Mouse (Mus musculus) layer of hippocampus, adult 11-12 months (tissue): ENCODE data around the gene Cyb5rl.
A peak's percentile ranks its signal among the peaks of the same experiment; 100 is the strongest.

Experiments used
- DNase-seq: peaks from one replicate; pipeline ENCODE4 v3.0.0; 2022; ENCODE audit warnings: low spot score

Cyb5rl gene

GRCm38 (mm10) chr4:107066252-107067124 lies at the start of gene Cyb5rl, which contains the start of gene Mrpl37:
Gene Cyb5rl (plus strand): TSS chr4:107066988.
Gene Mrpl37 (minus strand): TSS chr4:107066868.
- peak; percentile 96 for DNase-seq

DNA sequence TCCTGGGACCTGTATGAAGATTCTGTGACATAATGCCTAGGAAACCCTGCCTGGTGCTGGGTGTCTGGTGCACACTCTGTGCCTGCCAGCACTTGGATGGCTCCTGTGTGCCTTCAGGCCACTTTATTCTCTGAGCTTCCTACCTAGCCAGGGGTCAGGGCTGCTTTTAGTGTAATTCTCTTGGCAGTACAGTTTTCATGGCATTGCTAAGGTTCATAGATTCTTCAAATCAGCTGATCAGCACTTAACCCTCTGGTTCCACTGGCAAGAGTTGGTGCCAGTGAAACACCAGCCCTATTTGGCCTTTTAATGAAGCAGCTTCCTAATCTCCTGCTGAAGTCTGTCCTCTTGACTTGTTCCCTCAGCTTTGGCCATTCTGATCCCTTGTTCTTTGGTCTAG lies 49.5 kb upstream of the Cyb5rl start:
- no peak for DNase-seq

GRCm38 (mm10) chr4:107018521-107018920 lies 48.3 kb upstream of the Cyb5rl start:
- no peak for DNase-seq

DNA sequence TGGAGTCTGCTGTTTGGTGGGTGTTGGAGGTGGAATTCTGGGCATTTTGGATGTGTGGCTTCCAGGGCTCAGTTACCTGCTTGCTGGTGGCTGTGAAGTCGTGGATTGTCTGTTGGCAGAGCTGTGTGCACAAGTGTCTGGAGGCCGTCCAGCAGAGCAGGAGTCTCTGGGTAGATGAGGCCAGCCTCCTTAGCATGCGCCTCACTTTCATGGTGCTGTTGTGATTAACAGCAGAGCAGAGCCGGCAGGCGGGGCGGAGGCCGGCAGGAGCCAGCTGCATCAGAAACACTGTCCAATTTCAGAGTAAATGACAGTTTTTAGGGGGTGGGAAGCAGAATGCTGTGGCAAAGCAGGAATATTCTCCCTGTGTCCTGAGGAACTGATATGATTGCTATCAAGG lies 47.8 kb upstream of the Cyb5rl start:
- DNase-seq = peak; percentile 59

DNA sequence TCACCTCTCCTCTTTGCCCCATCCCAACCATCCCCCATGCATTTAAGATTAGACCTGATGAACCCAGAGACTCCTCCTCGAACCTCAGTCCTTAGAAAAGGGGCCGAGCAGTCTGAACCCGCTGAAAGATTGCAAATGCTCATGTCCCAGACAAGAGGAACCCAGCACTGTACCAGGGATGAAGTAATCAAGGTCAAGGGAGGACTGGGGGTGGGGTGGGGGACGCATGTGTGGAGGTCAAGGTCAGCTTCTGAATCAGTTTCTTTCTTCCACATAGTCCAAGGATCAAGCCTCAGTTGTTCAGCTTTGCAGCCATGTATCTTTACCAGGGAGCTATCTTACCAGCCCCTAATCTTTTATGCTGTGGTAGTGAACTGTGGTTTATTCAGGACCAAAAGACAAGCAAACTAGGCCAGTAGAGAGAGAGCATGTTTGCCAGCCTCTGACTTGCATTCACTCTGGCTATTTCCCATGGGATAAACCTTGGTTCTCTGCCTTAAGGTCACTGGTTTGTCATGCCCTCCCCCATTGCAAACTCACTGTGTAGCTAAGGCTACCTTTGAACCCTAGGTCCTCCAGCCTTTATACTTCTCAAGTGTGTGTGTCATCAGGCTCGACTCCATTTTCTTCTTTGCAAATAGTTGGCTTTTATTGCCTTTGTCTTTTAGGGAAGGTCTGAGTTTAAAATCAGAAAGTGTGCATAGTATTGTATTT lies 46.3 kb upstream of the Cyb5rl start:
- no peak for DNase-seq

DNA sequence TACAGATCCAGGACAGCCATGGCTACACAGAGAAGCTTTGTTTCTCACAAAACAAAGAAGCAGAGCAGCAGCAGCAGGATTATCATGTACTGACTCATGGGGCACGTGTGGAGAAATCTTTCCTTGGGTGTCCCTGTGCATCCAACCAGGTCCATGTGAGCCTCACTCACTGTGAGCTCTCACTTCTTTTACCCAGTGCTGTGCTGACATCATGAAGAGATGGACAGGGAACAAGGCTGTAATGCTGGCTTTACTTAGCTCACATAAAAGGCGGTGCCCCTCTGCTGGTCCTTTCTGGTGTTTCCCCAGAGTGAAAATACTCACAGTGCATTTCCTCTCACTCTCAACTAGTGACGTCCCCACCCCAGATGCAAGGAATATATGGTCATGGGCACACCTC lies 45.3 kb upstream of the Cyb5rl start:
- DNase-seq = no peak

DNA sequence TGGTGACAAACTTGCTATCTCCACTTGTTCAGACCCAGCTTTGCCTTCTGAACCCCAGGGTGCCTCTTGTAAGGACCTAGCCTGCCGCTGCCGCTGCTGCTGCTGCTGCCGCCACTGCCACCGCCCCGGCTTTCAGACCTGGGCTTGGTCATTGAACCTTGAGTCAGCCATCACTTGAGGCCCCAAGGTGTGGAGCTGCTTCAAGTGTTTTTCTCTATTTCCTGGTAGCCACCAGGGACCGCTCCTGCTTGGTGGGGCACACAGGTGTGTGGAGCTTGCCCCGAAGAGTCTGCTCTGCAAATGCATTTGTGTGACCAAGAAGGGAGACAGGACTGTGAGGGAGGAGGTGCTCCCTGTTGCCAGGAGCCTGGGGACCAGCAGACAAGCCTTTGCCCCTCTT lies 41.9 kb upstream of the Cyb5rl start:
- no peak for DNase-seq

- no peak for DNase-seq
These were observed 41.4 kb upstream of the Cyb5rl start for GRCm38 (mm10) chr4:107025369-107025768.

- no peak for DNase-seq
These were observed 40.3 kb upstream of the Cyb5rl start for GRCm38 (mm10) chr4:107026451-107026850.

DNA sequence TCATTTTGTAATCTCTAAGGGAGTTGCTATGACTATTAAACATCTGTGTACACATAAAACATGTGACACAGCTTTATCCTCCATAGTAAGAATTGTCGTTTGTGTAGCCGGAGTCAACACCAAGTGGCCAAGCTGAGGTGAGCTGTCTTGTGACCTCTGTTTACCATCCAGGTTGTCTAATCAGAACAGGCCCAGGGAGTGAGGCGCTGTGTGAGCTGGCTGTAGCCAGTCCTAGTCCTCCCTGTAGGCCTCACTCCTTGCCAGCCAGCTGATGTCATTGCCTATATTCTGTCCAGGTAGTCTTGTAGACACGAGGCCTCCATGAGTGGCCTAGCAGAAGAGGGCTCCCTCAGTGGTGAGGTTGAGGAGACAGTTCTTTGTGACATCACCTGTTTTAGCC lies 31.1 kb upstream of the Cyb5rl start:
- no peak for DNase-seq

GRCm38 (mm10) chr4:107036985-107037384 lies 29.8 kb upstream of the Cyb5rl start:
- DNase-seq = no peak

DNA sequence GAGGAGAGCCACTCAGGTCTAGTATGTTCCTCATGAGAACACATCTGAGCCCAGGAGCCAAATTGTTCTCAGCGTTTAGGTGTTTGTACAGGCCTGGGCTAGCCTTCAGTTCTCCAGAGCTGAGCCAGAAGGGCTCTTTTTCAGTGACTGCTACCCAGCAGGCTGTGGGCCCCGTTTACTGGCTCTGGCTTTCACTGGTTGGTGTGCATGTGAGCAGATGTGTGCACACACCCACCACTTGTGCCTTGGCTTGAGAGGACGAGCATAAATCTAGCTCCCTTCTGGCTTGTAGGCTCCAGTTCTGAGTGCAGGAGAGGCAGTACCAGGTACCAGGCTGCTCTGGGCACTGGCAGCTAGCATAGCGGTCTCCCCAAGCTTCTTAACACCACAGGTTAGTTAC lies 28.5 kb upstream of the Cyb5rl start:
- no peak for DNase-seq

GRCm38 (mm10) chr4:107039270-107039669 lies 27.5 kb upstream of the Cyb5rl start:
- no peak for DNase-seq

DNA sequence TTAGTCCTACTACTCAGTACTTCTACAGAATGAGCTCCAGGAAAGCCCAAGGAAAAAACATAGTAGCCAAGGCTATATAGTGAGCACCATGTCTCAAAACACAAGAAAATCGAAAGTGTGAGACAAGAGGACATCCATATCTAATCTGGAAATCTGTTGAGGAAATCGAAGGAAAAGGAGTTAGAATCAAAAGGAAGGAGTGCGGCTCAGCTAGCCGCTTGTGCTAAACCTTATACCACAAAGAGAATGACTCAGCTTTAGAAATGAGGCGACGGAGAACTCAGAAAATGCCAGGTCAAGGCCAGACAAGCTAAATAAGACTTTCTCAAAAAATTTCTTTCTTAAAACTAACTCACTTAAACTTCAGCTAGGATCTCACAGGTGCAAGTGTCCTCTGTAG lies 24.5 kb upstream of the Cyb5rl start:
- DNase-seq = no peak

- no peak for DNase-seq
These were observed 21.6 kb upstream of the Cyb5rl start for GRCm38 (mm10) chr4:107045188-107045587.

DNA sequence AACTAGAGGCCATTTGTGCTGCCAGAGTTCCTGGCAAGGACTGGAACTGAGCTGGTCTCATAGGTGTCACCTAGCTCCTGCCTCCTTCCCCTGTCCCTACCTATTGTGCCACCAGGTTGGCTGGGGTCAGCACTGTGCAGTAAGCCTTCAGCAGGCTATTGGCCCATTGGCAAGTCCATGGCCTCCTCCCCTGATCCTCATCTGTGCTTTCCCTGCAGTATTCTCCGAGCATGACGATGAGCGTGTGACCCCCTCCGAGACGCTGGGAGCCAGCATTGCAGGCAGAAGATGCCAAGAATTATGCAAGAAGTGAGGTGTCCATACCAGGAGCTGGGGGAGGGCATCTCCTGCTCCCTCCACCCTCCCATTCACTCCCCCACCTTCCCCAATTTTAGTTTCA lies 19.0 kb upstream of the Cyb5rl start:
- DNase-seq = no peak

DNA sequence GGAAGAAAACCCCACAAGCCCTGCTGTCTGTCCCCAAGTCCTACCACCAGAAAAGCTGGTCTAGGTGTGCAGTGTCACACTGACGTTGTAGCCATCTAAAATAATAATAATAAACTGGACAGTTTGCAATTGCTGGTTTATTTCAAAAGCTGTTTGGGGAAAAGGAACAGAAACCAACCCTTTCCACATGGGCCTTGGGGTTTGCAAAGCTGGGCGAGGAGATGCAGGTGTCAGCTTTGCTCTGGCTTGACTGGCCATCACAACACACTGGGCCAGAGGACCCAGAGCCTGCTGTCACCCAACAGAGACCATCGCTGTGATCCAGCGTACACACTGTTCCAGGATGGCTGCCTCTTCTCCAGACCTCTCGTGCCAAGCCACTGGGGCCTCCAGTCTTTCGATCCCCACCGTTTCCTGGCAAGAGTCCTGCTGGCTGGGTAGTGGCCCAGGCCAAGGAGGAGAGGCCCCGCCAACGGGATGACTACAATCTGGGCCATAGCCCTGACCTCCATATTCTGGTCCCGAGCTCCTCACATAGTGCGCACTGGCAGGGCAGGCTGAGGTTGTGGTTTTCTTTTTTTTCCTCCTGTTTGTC lies 18.1 kb upstream of the Cyb5rl start:
- DNase-seq = no peak

GRCm38 (mm10) chr4:107051889-107052288 lies 14.9 kb upstream of the Cyb5rl start:
- no peak for DNase-seq

- no peak for DNase-seq
These were observed 13.7 kb upstream of the Cyb5rl start for GRCm38 (mm10) chr4:107052962-107053553.

- no peak for DNase-seq
These were observed 10.7 kb upstream of the Cyb5rl start for GRCm38 (mm10) chr4:107056088-107056487.

DNA sequence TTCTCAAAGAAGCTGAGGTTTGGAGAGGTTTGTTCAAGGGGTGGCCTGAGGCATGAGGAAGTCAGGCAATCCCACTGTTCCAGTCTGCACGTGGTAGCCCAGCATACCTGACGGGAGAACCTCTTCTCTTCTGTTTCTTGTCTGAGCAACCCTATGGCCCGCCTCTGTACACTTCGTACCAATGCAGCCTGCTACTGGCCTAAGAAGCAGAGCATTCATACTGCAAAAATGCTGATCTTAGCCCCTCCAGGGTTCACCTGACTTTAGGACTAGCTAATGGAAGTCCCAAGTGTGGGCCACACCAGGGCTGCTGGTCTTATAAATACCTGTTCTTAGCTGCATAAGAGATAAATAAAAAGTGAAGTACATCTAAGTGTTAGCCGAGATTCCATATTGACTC lies 8.4 kb upstream of the Cyb5rl start:
- DNase-seq = no peak

DNA sequence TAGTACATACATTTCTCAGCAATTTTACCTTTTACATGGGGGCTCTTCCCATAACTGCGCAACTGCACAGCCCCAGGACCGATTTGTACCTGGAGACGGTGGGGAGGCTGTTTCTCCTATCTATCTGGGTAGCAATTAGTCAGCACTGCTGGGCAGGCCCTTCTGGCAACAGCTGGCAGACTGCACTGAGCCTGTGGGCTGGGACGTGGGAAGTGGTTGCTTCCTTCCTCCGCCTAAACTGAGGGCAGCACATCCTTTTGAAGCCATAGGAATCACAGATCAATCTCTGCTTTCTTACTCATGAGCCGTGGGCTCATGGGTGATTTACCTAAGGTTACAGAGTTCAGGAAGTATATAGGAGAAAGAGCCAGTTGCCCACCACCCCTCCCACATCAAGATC lies 8.0 kb upstream of the Cyb5rl start:
- no peak for DNase-seq

DNA sequence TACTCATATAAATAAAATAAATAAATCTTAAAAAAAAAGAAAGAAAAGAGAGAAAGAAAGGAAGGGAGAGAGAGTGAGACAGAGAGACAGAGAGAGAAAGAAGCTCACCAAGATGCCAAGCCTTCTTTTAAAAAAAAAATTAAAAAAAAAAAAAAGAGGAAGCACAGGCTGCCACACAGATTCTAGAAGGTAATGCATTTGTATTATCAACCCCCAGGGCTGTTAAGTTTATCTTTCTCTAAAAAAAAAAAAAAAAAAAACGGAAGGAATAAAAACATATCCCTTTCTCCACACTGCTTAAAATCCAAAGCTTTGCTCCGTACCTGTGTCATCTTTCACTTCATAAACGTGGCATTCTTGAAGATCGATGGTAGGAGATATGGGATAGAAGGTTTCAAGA lies 5.2 kb upstream of the Cyb5rl start:
- no peak for DNase-seq
